Mouse (Mus musculus) G1E (cell line): ENCODE measurements around the gene Cnst. TPM values are rescaled to one million over a fixed set of nuclear protein-coding genes. Genes with fewer than 3 reads are reported as not detected.

Experiments
- ATAC-seq: 2 replicates; pipeline ENCODE4 v1.8.0; 2016; ENCODE audit warnings: mild to moderate bottlenecking; ENCODE audit not compliant: insufficient number of reproducible peaks, poor library complexity, low FRiP score, severe bottlenecking; ENCODE audit errors: extremely low read depth
- DNase-seq: peaks from one replicate; pipeline ENCODE4 v3.0.0; 2012; ENCODE audit warnings: low spot score
- H3K27me3 ChIP-seq: 2 replicates; pipeline ENCODE4 v1.6.1; 2012; ENCODE audit warnings: mild to moderate bottlenecking, low read length, inconsistent platforms; ENCODE audit not compliant: insufficient read depth
- H3K36me3 ChIP-seq: replicated peaks from 2 replicates; pipeline ENCODE3; 2012; ENCODE audit warnings: mild to moderate bottlenecking, inconsistent platforms
- H3K4me1 ChIP-seq: 2 replicates; pipeline ENCODE4 v1.6.1; 2012; ENCODE audit warnings: low read depth, low read length, inconsistent platforms, mixed read lengths; ENCODE audit not compliant: insufficient read depth
- H3K4me3 ChIP-seq: 2 replicates; pipeline ENCODE4 v1.5.1; 2012; ENCODE audit warnings: low read depth, mild to moderate bottlenecking, inconsistent platforms, low read length, moderate library complexity, mixed read lengths
- H3K9me3 ChIP-seq: replicated peaks from 2 replicates; pipeline ENCODE4 v1.6.1; 2012; ENCODE audit warnings: inconsistent platforms
- CTCF ChIP-seq: IDR thresholded peaks from 2 replicates; pipeline ENCODE4 v1.5.1; 2012; ENCODE audit warnings: low read depth, low read length, inconsistent platforms, mixed read lengths
- GATA1 ChIP-seq: IDR thresholded peaks from 2 replicates; pipeline ENCODE4 v1.6.1; 2012; ENCODE audit warnings: borderline replicate concordance, low read length, inconsistent platforms, mixed read lengths
- GATA2 ChIP-seq: IDR thresholded peaks from 2 replicates; pipeline ENCODE4 v1.6.1; 2012; ENCODE audit warnings: low read depth, low read length, inconsistent platforms, borderline replicate concordance
- POLR2AphosphoS5 ChIP-seq: IDR thresholded peaks from 2 replicates; pipeline ENCODE4 v1.6.1; 2012; ENCODE audit warnings: low read depth, low read length, inconsistent platforms; ENCODE audit not compliant: insufficient replicate concordance
- TAL1 ChIP-seq: conservative IDR thresholded peaks from 2 replicates; pipeline ENCODE4 v1.6.1; 2012; ENCODE audit warnings: low read depth, low read length, inconsistent platforms, mixed read lengths
- polyA plus RNA-seq: library from polyadenylated mRNA; stranded (reverse); fragments of >175 nt; gene quantifications from 2 replicates; pipeline ENCODE4 v1.2.3, GENCODE M21; 2012
- total RNA-seq, 2 experiments: library from RNA; stranded (forward) in 1 of 2; stranded (reverse) in 1 of 2; fragments of 200-1000 nt in 1 of 2; fragments of >200 nt in 1 of 2; fragmentation: Nextera tagmentation in 1 of 2; gene quantifications; 2 replicates each; pipeline ENCODE4 v1.2.3; 2014 to 2017

Gene Cnst
- total and polyA plus RNA-seq, 3 experiments, result 14.4 to 32.9 (median 27.1) TPM

GRCm38 (mm10) chr1:179628438-179629106 is 82.4 kb downstream of the Cnst start:
- DNase-seq (no peak), ATAC-seq (peak; percentile 29; the same call in 1 of the 2 replicates)
- peak overlapping the region; percentile 28; the same call in 1 of the 2 replicates for H3K4me3 ChIP-seq
- no peaks in the 10 kb centered on the region for H3K9me3 ChIP-seq
- TF ChIP-seq TAL1 (no peak), GATA2 (no peak), POLR2AphosphoS5 (no peak), CTCF (no peak), GATA1 (no peak)
- H3K4me1 ChIP-seq, result peaks cover 32% of the 10 kb centered on the region
- H3K36me3 ChIP-seq, result peaks cover 50% of the 10 kb centered on the region
- H3K27me3 ChIP-seq, result no peaks in the 10 kb centered on the region

- DNase-seq (no peak), ATAC-seq (no peak)
- Histone ChIP-seq H3K9me3 (no peaks in the 10 kb centered on the region), H3K36me3 (peaks cover 42% of the 10 kb centered on the region), H3K4me3 (no peak overlapping the region), H3K27me3 (no peaks in the 10 kb centered on the region), H3K4me1 (peaks cover 25% of the 10 kb centered on the region)
- TF ChIP-seq GATA1 (no peak), GATA2 (no peak), POLR2AphosphoS5 (no peak), CTCF (no peak), TAL1 (no peak)
Measured at GRCm38 (mm10) chr1:179629276-179629675, 83.1 kb downstream of the Cnst start.

- Histone ChIP-seq H3K9me3 (no peaks in the 10 kb centered on the region), H3K4me1 (peaks cover 21% of the 10 kb centered on the region), H3K36me3 (peaks cover 10% of the 10 kb centered on the region), H3K27me3 (no peaks in the 10 kb centered on the region; the same call in 1 of the 2 replicates), H3K4me3 (no peak overlapping the region)
- TF ChIP-seq CTCF (no peak), GATA2 (no peak), GATA1 (no peak), POLR2AphosphoS5 (no peak)
- DNase-seq, result no peak
- ATAC-seq, result no peak
Measured at GRCm38 (mm10) chr1:179632746-179633413, 86.7 kb downstream of the Cnst start.

- no peaks in the 10 kb centered on the region; the same call in 1 of the 2 replicates for H3K27me3 ChIP-seq
- TF ChIP-seq GATA2, result no peak
- TF ChIP-seq CTCF, result peak; percentile 80
- peaks cover 16% of the 10 kb centered on the region for H3K4me1 ChIP-seq
- ATAC-seq, result no peak
- H3K9me3 ChIP-seq, result no peaks in the 10 kb centered on the region
- DNase-seq, result peak; percentile 6
- H3K4me3 ChIP-seq, result no peak overlapping the region
- peaks cover 5% of the 10 kb centered on the region for H3K36me3 ChIP-seq
Measured at GRCm38 (mm10) chr1:179633414-179633752, 87.2 kb downstream of the Cnst start.

GRCm38 (mm10) chr1:179634159-179634558 is 88.0 kb downstream of the Cnst start:
- Histone ChIP-seq H3K27me3 (no peaks in the 10 kb centered on the region; the same call in 1 of the 2 replicates), H3K9me3 (no peaks in the 10 kb centered on the region), H3K4me1 (peaks cover 10% of the 10 kb centered on the region), H3K36me3 (peaks cover 2% of the 10 kb centered on the region), H3K4me3 (no peak overlapping the region)
- TF ChIP-seq POLR2AphosphoS5, result no peak
- no peak for ATAC-seq
- DNase-seq, result no peak

- Histone ChIP-seq H3K27me3 (peaks cover 12% of the 10 kb centered on the region), H3K4me1 (peaks cover 46% of the 10 kb centered on the region), H3K4me3 (no peak overlapping the region), H3K9me3 (no peaks in the 10 kb centered on the region), H3K36me3 (no peaks in the 10 kb centered on the region)
- ATAC-seq (no peak), DNase-seq (no peak)
- TF ChIP-seq POLR2AphosphoS5 (no peak), GATA2 (no peak), TAL1 (no peak), CTCF (no peak), GATA1 (no peak)
Measured at GRCm38 (mm10) chr1:179642726-179643125, 96.6 kb downstream of the Cnst start.
